Mouse (Mus musculus) embryo, embryonic 11.5 days (tissue): ENCODE measurements around the gene Cfl2.

Experiments
- DNase-seq: peaks from one replicate; pipeline ENCODE4 v3.0.0-alpha.2; 2012; ENCODE audit warnings: low read depth, low spot score

The Cfl2 gene

GRCm38 (mm10) chr12:54830574-54830973, 32.1 kb downstream of the Cfl2 start:
- DNase-seq = peak; percentile 67

- DNase-seq = no peak
These were observed 32.8 kb downstream of the Cfl2 start for GRCm38 (mm10) chr12:54829876-54830275.

GRCm38 (mm10) chr12:54828043-54828442, 34.6 kb downstream of the Cfl2 start:
- DNase-seq = no peak

GRCm38 (mm10) chr12:54825202-54825601, 37.5 kb downstream of the Cfl2 start:
- no peak for DNase-seq

GRCm38 (mm10) chr12:54822836-54823426, 39.7 kb downstream of the Cfl2 start:
- no peak for DNase-seq

- DNase-seq = no peak
These were observed 42.0 kb downstream of the Cfl2 start for GRCm38 (mm10) chr12:54820684-54821161.

- no peak for DNase-seq
These were observed 43.3 kb downstream of the Cfl2 start for GRCm38 (mm10) chr12:54819181-54819935.

GRCm38 (mm10) chr12:54810142-54810541, 52.5 kb downstream of the Cfl2 start:
- DNase-seq = no peak
